ENCODE assay signal across 27 mouse cellular contexts in the genomic region with DNA sequence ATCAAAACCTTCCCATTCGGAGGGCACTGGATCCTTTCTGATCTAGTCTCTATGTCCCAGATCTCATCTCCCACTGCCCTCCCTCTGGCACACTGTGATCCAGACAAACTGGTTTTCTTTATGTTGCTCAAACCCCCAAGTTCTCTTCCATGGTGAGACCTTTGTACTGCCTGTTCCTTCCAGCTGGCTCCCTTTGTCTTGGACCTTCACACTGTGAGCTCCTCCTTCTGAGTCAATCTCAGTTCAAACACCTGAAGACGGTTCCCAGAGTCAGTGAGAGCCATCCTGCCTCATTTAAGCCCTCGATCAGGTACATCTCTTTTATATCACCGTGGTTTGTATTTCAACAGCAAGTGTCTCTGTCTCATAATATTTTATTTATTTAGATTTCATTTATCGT.
"Had no signal": no experiment of that assay in that cellular context is flagged by ENCODE, and none has a peak within 500 bp of the region (broad histone marks: within the 10 kb centered on the region; RNA-seq: fewer than 3 reads in every experiment).

No protein-coding gene starts in this region.

- H3K27ac ChIP-seq: gastrocnemius, adult 2 months; heart, adult 2 months; heart, embryonic 13.5 days; heart, embryonic 15.5 days; hindbrain, embryonic 10.5 days; hindbrain, embryonic 12.5 days; hindbrain, embryonic 14.5 days; intestine, embryonic 15.5 days; layer of hippocampus, adult 2 months; left cerebral cortex, adult 2 months; limb, embryonic 10.5 days; limb, embryonic 12.5 days; liver, embryonic 12.5 days; liver, embryonic 14.5 days had no signal

- ATAC-seq: hindbrain, embryonic 16.5 days; inflammation-experienced regulatory T-cells, adult 6 months; intestine, embryonic 15.5 days; intestine, postnatal 0 days; liver, embryonic 12.5 days had no signal

- DNase-seq: gastrocnemius, adult 2 months; gastrocnemius, postnatal 10 days; gastrocnemius, postnatal 25 days; heart, adult 11 months; heart, adult 2 months; heart, postnatal 4 days; kidney, adult 18-20 months; kidney, adult 9 months; kidney, postnatal 10 days; kidney, postnatal 25 days; kidney, postnatal 4 days had no signal

- H3K27me3 ChIP-seq: heart, embryonic 13.5 days; heart, embryonic 15.5 days; hindbrain, embryonic 12.5 days; intestine, embryonic 15.5 days; limb, embryonic 12.5 days; liver, embryonic 12.5 days had no signal

- H3K36me3 ChIP-seq: heart, embryonic 13.5 days; heart, embryonic 15.5 days; hindbrain, embryonic 10.5 days; hindbrain, embryonic 12.5 days; intestine, embryonic 15.5 days; limb, embryonic 10.5 days; limb, embryonic 12.5 days; liver, embryonic 12.5 days had no signal

- H3K4me3 ChIP-seq: gastrocnemius, adult 2 months; heart, adult 2 months; heart, embryonic 13.5 days; heart, embryonic 15.5 days; hindbrain, embryonic 10.5 days; hindbrain, embryonic 12.5 days; intestine, embryonic 15.5 days; layer of hippocampus, adult 2 months; left cerebral cortex, adult 2 months; limb, embryonic 10.5 days; limb, embryonic 12.5 days; liver, embryonic 12.5 days had no signal

- H3K9ac ChIP-seq: heart, embryonic 13.5 days; heart, embryonic 15.5 days; hindbrain, embryonic 12.5 days; hindbrain, embryonic 14.5 days; intestine, embryonic 15.5 days; limb, embryonic 12.5 days; liver, embryonic 12.5 days; liver, embryonic 14.5 days had no signal

- H3K4me1 ChIP-seq: heart, embryonic 13.5 days; heart, embryonic 15.5 days; hindbrain, embryonic 10.5 days; hindbrain, embryonic 12.5 days; intestine, embryonic 15.5 days; limb, embryonic 10.5 days; limb, embryonic 12.5 days; liver, embryonic 12.5 days had no signal

- H3K9me3 ChIP-seq: heart, embryonic 13.5 days; heart, embryonic 15.5 days; hindbrain, embryonic 10.5 days; hindbrain, embryonic 12.5 days; intestine, embryonic 15.5 days; limb, embryonic 10.5 days; limb, embryonic 12.5 days; liver, embryonic 12.5 days had no signal

- H3K4me2 ChIP-seq: heart, embryonic 11.5 days; heart, embryonic 13.5 days; heart, embryonic 15.5 days; hindbrain, embryonic 12.5 days; hindbrain, embryonic 14.5 days; intestine, embryonic 15.5 days; limb, embryonic 12.5 days; liver, embryonic 12.5 days had no signal
